Mouse (Mus musculus): ENCODE results near the gene Ctnnd2. TPM values are rescaled to one million over a fixed set of nuclear protein-coding genes. Genes with fewer than 3 reads are reported as not detected.

Ctnnd2 gene
- total and polyA plus RNA-seq, 3 experiments = 0.16 TPM; not detected in 2

- DNase-seq (ENCODE audit: low spot score) = no peak
- no peaks in the 10 kb centered on the region for H3K36me3 ChIP-seq (replicated peaks)
- H3K4me1 ChIP-seq (ENCODE audit: insufficient read depth, low read depth, low read length) = no peaks in the 10 kb centered on the region
- no peak for ATAC-seq (ENCODE audit: extremely low read depth, insufficient number of reproducible peaks, low FRiP score, poor library complexity, severe bottlenecking)
- no peaks in the 10 kb centered on the region for H3K27me3 ChIP-seq (ENCODE audit: insufficient read depth, low read length)
- H3K4me3 ChIP-seq (ENCODE audit: low read depth, low read length) = no peak overlapping the region
- no peak for TF ChIP-seq GATA2 (IDR thresholded peaks at IDR 0.05; ENCODE audit: borderline replicate concordance, low read depth, low read length)
- no peaks in the 10 kb centered on the region; the same call in 1 of the 2 replicates for H3K9me3 ChIP-seq (replicated peaks)
Measured at GRCm38 (mm10) chr15:30966826-30967225, 794.4 kb downstream of the Ctnnd2 start.

- Histone ChIP-seq H3K36me3 (replicated peaks) (no peaks in the 10 kb centered on the region), H3K9me3 (replicated peaks) (peaks cover 2% of the 10 kb centered on the region; the same call in 1 of the 2 replicates), H3K4me1 (ENCODE audit: insufficient read depth, low read depth, low read length) (no peaks in the 10 kb centered on the region), H3K27me3 (ENCODE audit: insufficient read depth, low read length) (no peaks in the 10 kb centered on the region), H3K4me3 (ENCODE audit: low read depth, low read length) (no peak overlapping the region)
- TF ChIP-seq TAL1 (conservative IDR thresholded peaks at IDR 0.05; ENCODE audit: low read depth, low read length) (no peak), GATA2 (IDR thresholded peaks at IDR 0.05; ENCODE audit: borderline replicate concordance, low read depth, low read length) (no peak), CTCF (IDR thresholded peaks at IDR 0.05; ENCODE audit: low read depth, low read length) (no peak), POLR2AphosphoS5 (IDR thresholded peaks at IDR 0.05; ENCODE audit: insufficient replicate concordance, low read depth, low read length) (no peak), GATA1 (IDR thresholded peaks at IDR 0.05; ENCODE audit: borderline replicate concordance, low read length) (no peak)
- ATAC-seq (ENCODE audit: extremely low read depth, insufficient number of reproducible peaks, low FRiP score, poor library complexity, severe bottlenecking) = no peak
- no peak for DNase-seq (ENCODE audit: low spot score)
Measured at GRCm38 (mm10) chr15:30974436-30974835, 802.0 kb downstream of the Ctnnd2 start.

- Histone ChIP-seq H3K4me3 (ENCODE audit: low read depth, low read length) (no peak overlapping the region), H3K4me1 (ENCODE audit: insufficient read depth, low read depth, low read length) (no peaks in the 10 kb centered on the region), H3K36me3 (replicated peaks) (no peaks in the 10 kb centered on the region), H3K27me3 (ENCODE audit: insufficient read depth, low read length) (no peaks in the 10 kb centered on the region), H3K9me3 (replicated peaks) (peaks cover 2% of the 10 kb centered on the region; the same call in 1 of the 2 replicates)
- TF ChIP-seq GATA1 (IDR thresholded peaks at IDR 0.05; ENCODE audit: borderline replicate concordance, low read length) (no peak), GATA2 (IDR thresholded peaks at IDR 0.05; ENCODE audit: borderline replicate concordance, low read depth, low read length) (no peak), CTCF (IDR thresholded peaks at IDR 0.05; ENCODE audit: low read depth, low read length) (no peak), POLR2AphosphoS5 (IDR thresholded peaks at IDR 0.05; ENCODE audit: insufficient replicate concordance, low read depth, low read length) (no peak), TAL1 (conservative IDR thresholded peaks at IDR 0.05; ENCODE audit: low read depth, low read length) (no peak)
- DNase-seq (ENCODE audit: low spot score) (no peak), ATAC-seq (ENCODE audit: extremely low read depth, insufficient number of reproducible peaks, low FRiP score, poor library complexity, severe bottlenecking) (no peak)
Measured at GRCm38 (mm10) chr15:30974991-30975775, 802.8 kb downstream of the Ctnnd2 start.

GRCm38 (mm10) chr15:30977166-30977740 is 804.9 kb downstream of the Ctnnd2 start:
- Histone ChIP-seq H3K4me3 (ENCODE audit: low read depth, low read length) (no peak overlapping the region), H3K4me1 (ENCODE audit: insufficient read depth, low read depth, low read length) (no peaks in the 10 kb centered on the region)

GRCm38 (mm10) chr15:30986890-30987289 is 814.5 kb downstream of the Ctnnd2 start:
- H3K36me3 ChIP-seq (replicated peaks) = no peaks in the 10 kb centered on the region
- no peaks in the 10 kb centered on the region for H3K4me1 ChIP-seq (ENCODE audit: insufficient read depth, low read depth, low read length)
- no peaks in the 10 kb centered on the region for H3K27me3 ChIP-seq (ENCODE audit: insufficient read depth, low read length)
- TF ChIP-seq POLR2AphosphoS5 (IDR thresholded peaks at IDR 0.05; ENCODE audit: insufficient replicate concordance, low read depth, low read length) = no peak
- TF ChIP-seq CTCF (IDR thresholded peaks at IDR 0.05; ENCODE audit: low read depth, low read length) = no peak
- H3K9me3 ChIP-seq (replicated peaks) = no peaks in the 10 kb centered on the region
- DNase-seq (ENCODE audit: low spot score) = no peak
- H3K4me3 ChIP-seq (ENCODE audit: low read depth, low read length) = no peak overlapping the region
- no peak for ATAC-seq (ENCODE audit: extremely low read depth, insufficient number of reproducible peaks, low FRiP score, poor library complexity, severe bottlenecking)

More at GRCm38 (mm10) chr15:30977166-30977740, 804.9 kb downstream of the Ctnnd2 start:
- TF ChIP-seq TAL1 (conservative IDR thresholded peaks at IDR 0.05; ENCODE audit: low read depth, low read length) = no peak
- TF ChIP-seq GATA1 (IDR thresholded peaks at IDR 0.05; ENCODE audit: borderline replicate concordance, low read length) = no peak
- no peak for TF ChIP-seq GATA2 (IDR thresholded peaks at IDR 0.05; ENCODE audit: borderline replicate concordance, low read depth, low read length)
- TF ChIP-seq POLR2AphosphoS5 (IDR thresholded peaks at IDR 0.05; ENCODE audit: insufficient replicate concordance, low read depth, low read length) = no peak
- TF ChIP-seq CTCF (IDR thresholded peaks at IDR 0.05; ENCODE audit: low read depth, low read length) = no peak
- no peaks in the 10 kb centered on the region for H3K36me3 ChIP-seq (replicated peaks)
- DNase-seq (ENCODE audit: low spot score) = no peak
- H3K9me3 ChIP-seq (replicated peaks) = peaks cover 2% of the 10 kb centered on the region; the same call in 1 of the 2 replicates
- H3K27me3 ChIP-seq (ENCODE audit: insufficient read depth, low read length) = no peaks in the 10 kb centered on the region
- ATAC-seq (ENCODE audit: extremely low read depth, insufficient number of reproducible peaks, low FRiP score, poor library complexity, severe bottlenecking) = no peak

- no peak overlapping the region for H3K4me3 ChIP-seq (ENCODE audit: low read depth, low read length)
- DNase-seq (ENCODE audit: low spot score) = no peak
- no peak for ATAC-seq (ENCODE audit: extremely low read depth, insufficient number of reproducible peaks, low FRiP score, poor library complexity, severe bottlenecking)
- no peaks in the 10 kb centered on the region for H3K27me3 ChIP-seq (ENCODE audit: insufficient read depth, low read length)
- H3K4me1 ChIP-seq (ENCODE audit: insufficient read depth, low read depth, low read length) = no peaks in the 10 kb centered on the region
- no peaks in the 10 kb centered on the region for H3K36me3 ChIP-seq (replicated peaks)
- peaks cover 3% of the 10 kb centered on the region; the same call in 1 of the 2 replicates for H3K9me3 ChIP-seq (replicated peaks)
- no peak for TF ChIP-seq GATA2 (IDR thresholded peaks at IDR 0.05; ENCODE audit: borderline replicate concordance, low read depth, low read length)
- TF ChIP-seq POLR2AphosphoS5 (IDR thresholded peaks at IDR 0.05; ENCODE audit: insufficient replicate concordance, low read depth, low read length) = no peak
- TF ChIP-seq GATA1 (IDR thresholded peaks at IDR 0.05; ENCODE audit: borderline replicate concordance, low read length) = no peak
- no peak for TF ChIP-seq CTCF (IDR thresholded peaks at IDR 0.05; ENCODE audit: low read depth, low read length)
- no peak for TF ChIP-seq TAL1 (conservative IDR thresholded peaks at IDR 0.05; ENCODE audit: low read depth, low read length)
Measured at GRCm38 (mm10) chr15:30990421-30991252, 818.2 kb downstream of the Ctnnd2 start.
